Mouse (Mus musculus) heart, postnatal 0 days (tissue): Measurements from ENCODE around the gene Nub1. TPM values are rescaled to one million over a fixed set of nuclear protein-coding genes. Genes with fewer than 3 reads are reported as not detected.

Experiments used
- ATAC-seq: fragments of 200-750 bp; cut with Nextera tagmentation; 2 replicates; pipeline ENCODE4 v1.8.0; 2017; ENCODE audit warnings: low read depth, moderate number of reproducible peaks, moderate library complexity; ENCODE audit not compliant: insufficient read depth
- DNase-seq: peaks from one replicate; pipeline ENCODE4 v3.0.0-alpha.2; 2016; ENCODE audit warnings: low spot score
- H3K27ac ChIP-seq: fragments of 300-500 bp; sonication (generic); 2 replicates; pipeline ENCODE4 v1.5.1; 2014; ENCODE audit warnings: low read depth, mild to moderate bottlenecking
- H3K27me3 ChIP-seq: fragments of 300-500 bp; sonication (generic); 2 replicates; pipeline ENCODE4 v1.6.1; 2014; ENCODE audit warnings: low read length, mixed read lengths; ENCODE audit not compliant: control insufficient read depth, insufficient read depth
- H3K36me3 ChIP-seq: fragments of 300-500 bp; sonication (generic); replicated peaks from 2 replicates; pipeline ENCODE4 v1.6.1; 2014; ENCODE audit warnings: low read length, mixed read lengths; ENCODE audit not compliant: control insufficient read depth, insufficient read depth
- H3K4me1 ChIP-seq: fragments of 300-500 bp; sonication (generic); 2 replicates; pipeline ENCODE4 v1.6.1; 2014; ENCODE audit warnings: antibody characterized with exemption; ENCODE audit not compliant: control insufficient read depth, insufficient read depth
- H3K4me2 ChIP-seq: fragments of 300-500 bp; sonication (generic); 2 replicates; pipeline ENCODE4 v1.6.1; 2014; ENCODE audit warnings: low read depth, mild to moderate bottlenecking, low read length, moderate library complexity
- H3K4me3 ChIP-seq: fragments of 300-500 bp; sonication (generic); 2 replicates; pipeline ENCODE4 v1.5.1; 2014; ENCODE audit warnings: low read depth, low read length
- H3K9ac ChIP-seq: fragments of 300-500 bp; sonication (generic); replicated peaks from 2 replicates; pipeline ENCODE4 v1.6.1; 2014; ENCODE audit warnings: low read depth, low read length, mixed read lengths
- H3K9me3 ChIP-seq: fragments of 300-500 bp; sonication (generic); replicated peaks from 2 replicates; pipeline ENCODE4 v1.6.1; 2016; ENCODE audit warnings: low read length; ENCODE audit not compliant: control insufficient read depth
- CTCF ChIP-seq: IDR thresholded peaks from 2 replicates; pipeline ENCODE4 v1.5.1; 2016; ENCODE audit warnings: antibody characterized with exemption, control low read depth, low read depth
- EP300 ChIP-seq: IDR thresholded peaks from 2 replicates; pipeline ENCODE4 v1.6.1; 2016; ENCODE audit warnings: antibody characterized with exemption, low read depth
- WGBS: fragments of 180-500 bp; shearing (Covaris S2); extraction: QIAGEN DNeasy Blood & Tissue Kit; methylation state at CpG from one replicate; pipeline ENCODE4 v1.1.7; 2014; 5-methylcytosine and 5-hydroxymethylcytosine counted together
- polyA plus RNA-seq: library from polyadenylated mRNA; unstranded; fragments of >200 nt; fragmentation: Nextera tagmentation; extraction: Ambion mirVana; gene quantifications from 2 replicates; pipeline ENCODE4 v1.2.1, GENCODE M21; 2015
- total RNA-seq: library from RNA; depleted of rRNA; stranded (reverse); fragments of >200 nt; gene quantifications from 2 replicates; pipeline ENCODE4 v1.2.3, GENCODE M21; 2014; ENCODE audit warnings: low replicate concordance

Nub1 gene
- total and polyA plus RNA-seq, 2 experiments from 2014 or later: 19.5 to 25.6 TPM

- H3K27ac ChIP-seq: no peak overlapping the region
- H3K4me2 ChIP-seq: no peak overlapping the region
- ATAC-seq: no peak
- H3K4me1 ChIP-seq: peaks cover 3% of the 10 kb centered on the region; the same call in 1 of the 2 replicates
- H3K9ac ChIP-seq: no peak overlapping the region
- H3K9me3 ChIP-seq: no peaks in the 10 kb centered on the region
- no peaks in the 10 kb centered on the region for H3K27me3 ChIP-seq
- H3K36me3 ChIP-seq: no peaks in the 10 kb centered on the region
- TF ChIP-seq CTCF (no peak), EP300 (no peak)
- 82% methylated on average over 10 of the region's 10 CpGs for WGBS
- DNase-seq: no peak
- H3K4me3 ChIP-seq: no peak overlapping the region
Observed at GRCm38 (mm10) chr5:24743956-24744355, 58.6 kb downstream of the Nub1 start.

GRCm38 (mm10) chr5:24747533-24747932, 62.2 kb downstream of the Nub1 start:
- H3K27me3 ChIP-seq: no peaks in the 10 kb centered on the region
- ATAC-seq: no peak
- peaks cover 11% of the 10 kb centered on the region for H3K4me1 ChIP-seq
- H3K9ac ChIP-seq: no peak overlapping the region
- no peaks in the 10 kb centered on the region for H3K9me3 ChIP-seq
- WGBS: 33% methylated on average over 6 of the region's 6 CpGs
- H3K36me3 ChIP-seq: no peaks in the 10 kb centered on the region
- no peak for DNase-seq
- H3K27ac ChIP-seq: no peak overlapping the region
- H3K4me3 ChIP-seq: no peak overlapping the region
- no peak overlapping the region for H3K4me2 ChIP-seq
- TF ChIP-seq CTCF (no peak), EP300 (no peak)

- H3K4me1 ChIP-seq: peaks cover 11% of the 10 kb centered on the region
- no peaks in the 10 kb centered on the region for H3K27me3 ChIP-seq
- TF ChIP-seq CTCF (no peak), EP300 (no peak)
- 60% methylated on average over 5 of the region's 5 CpGs for WGBS
- H3K36me3 ChIP-seq: no peaks in the 10 kb centered on the region
- H3K4me2 ChIP-seq: peak overlapping the region; percentile 69
- ATAC-seq (no peak), DNase-seq (no peak)
- 0 out of 2 replicates have a peak overlapping the region, but pooled peaks have one; percentile 54 for H3K4me3 ChIP-seq
- no peak overlapping the region for H3K9ac ChIP-seq
- H3K9me3 ChIP-seq: no peaks in the 10 kb centered on the region
- H3K27ac ChIP-seq: peak overlapping the region; percentile 92
Observed at GRCm38 (mm10) chr5:24749731-24750130, 64.4 kb downstream of the Nub1 start.

GRCm38 (mm10) chr5:24750321-24751304, 65.3 kb downstream of the Nub1 start:
- DNase-seq: peak; percentile 94
- peak; percentile 87 for ATAC-seq
- peak overlapping the region; percentile 54 for H3K4me3 ChIP-seq
- WGBS: 1% methylated on average over 55 of the region's 59 CpGs
- H3K9me3 ChIP-seq: no peaks in the 10 kb centered on the region
- no peaks in the 10 kb centered on the region for H3K27me3 ChIP-seq
- H3K36me3 ChIP-seq: no peaks in the 10 kb centered on the region
- peaks cover 11% of the 10 kb centered on the region for H3K4me1 ChIP-seq
- TF ChIP-seq CTCF (peak; percentile 94), EP300 (0 out of 2 replicates have a peak, but pooled peaks have one; percentile 15)
- peak overlapping the region; percentile 92 for H3K27ac ChIP-seq
- peak overlapping the region; percentile 69 for H3K4me2 ChIP-seq
- peak overlapping the region; percentile 78 for H3K9ac ChIP-seq

- Histone ChIP-seq H3K4me1 (peaks cover 11% of the 10 kb centered on the region), H3K27ac (peak overlapping the region; percentile 92), H3K27me3 (no peaks in the 10 kb centered on the region), H3K36me3 (no peaks in the 10 kb centered on the region), H3K9ac (peak overlapping the region; percentile 78), H3K4me2 (peak overlapping the region; percentile 69), H3K4me3 (peak overlapping the region; percentile 54), H3K9me3 (no peaks in the 10 kb centered on the region)
- WGBS: 3% methylated on average over 25 of the region's 25 CpGs
- TF ChIP-seq CTCF (no peak), EP300 (no peak)
- peak; percentile 52 for ATAC-seq
- DNase-seq: peak; percentile 79
Observed at GRCm38 (mm10) chr5:24751305-24752174, 66.2 kb downstream of the Nub1 start.
